Mouse (Mus musculus): ENCODE measurements around the gene Kbtbd3. TPM values are rescaled to one million over a fixed set of nuclear protein-coding genes. Genes with fewer than 3 reads are reported as not detected.

Gene Kbtbd3
- polyA plus RNA-seq, 2 experiments, result 3.1 to 7.1 TPM

DNA sequence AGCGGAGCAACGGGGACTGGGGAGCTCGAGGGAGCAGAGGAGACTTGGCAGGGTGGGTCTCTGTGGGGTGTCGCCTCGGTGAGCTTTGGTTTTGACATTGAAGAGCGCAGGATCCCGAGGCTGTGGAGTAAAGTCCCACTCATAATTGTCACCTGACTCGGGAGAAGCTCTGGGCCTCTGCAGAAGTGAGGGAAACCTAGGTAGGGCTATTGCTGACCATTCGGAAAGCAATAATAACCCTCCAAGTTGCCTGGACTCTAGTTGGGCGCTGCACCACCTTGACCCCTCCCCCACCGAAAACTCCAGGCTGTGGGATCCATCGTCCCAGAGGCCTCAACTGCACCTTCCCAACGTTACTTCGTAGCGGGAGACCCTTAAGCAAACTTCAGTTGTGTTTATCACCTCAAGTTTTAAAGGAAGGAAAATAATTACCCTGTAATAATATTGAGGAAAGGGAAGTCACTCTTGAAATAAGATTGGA lies 67.0 kb downstream of the Kbtbd3 start:
- peak overlapping the region; percentile 65 for H3K4me2 ChIP-seq (replicated peaks; ENCODE audit: low read depth, low read length, severe bottlenecking)
- ATAC-seq (ENCODE audit: low FRiP score, low read depth), result peak; percentile 38

More for the DNA sequence above, 67.0 kb downstream of the Kbtbd3 start:
- H3K9me3 ChIP-seq (ENCODE audit: control insufficient read depth, low read length), result no peaks in the 10 kb centered on the region
- no peak for TF ChIP-seq POLR2A (IDR thresholded peaks at IDR 0.05; ENCODE audit: borderline replicate concordance, extremely low read depth, insufficient read depth, insufficient read length)
- peak overlapping the region; percentile 74 for H3K4me3 ChIP-seq (replicated peaks; ENCODE audit: low read length)
- H3K9ac ChIP-seq (ENCODE audit: low read depth, low read length, severe bottlenecking), result peak overlapping the region; percentile 75
- H3K4me1 ChIP-seq (ENCODE audit: control insufficient read depth, insufficient read depth, low read length), result peaks cover 3% of the 10 kb centered on the region; the same call in 1 of the 2 replicates
- 0 out of 2 replicates have a peak overlapping the region, but pooled peaks have one; percentile 64 for H3K27ac ChIP-seq (replicated peaks; ENCODE audit: low read depth, low read length)
- no peaks in the 10 kb centered on the region for H3K27me3 ChIP-seq (ENCODE audit: control insufficient read depth, insufficient read depth, low read length)
- no peak for DNase-seq (ENCODE audit: low spot score)
- 0% methylated on average over 15 of the region's 15 CpGs for WGBS
- H3K36me3 ChIP-seq (ENCODE audit: control insufficient read depth, insufficient read depth, low read length), result peaks cover 3% of the 10 kb centered on the region; the same call in 1 of the 2 replicates

Small RNA genes within 50 kb of the gene (microRNA-seq; reads per million reads assigned to microRNA genes)
- not detected for gene Gm22195
- gene Gm23992, result not detected

Other genes starting within 250 kb of the Kbtbd3 start
- gene Aasdhppt, start 362 bp upstream of the Kbtbd3 start, polyA plus RNA-seq (2012; rRNA removed), result 11.1 and 11.7 TPM in 2 replicates
- gene Aasdhppt, start 362 bp upstream of the Kbtbd3 start, polyA plus RNA-seq (2014; fragmentation: Nextera tagmentation; extraction: Ambion mirVana), result 32.3 and 36.3 TPM in 2 replicates
- gene Msantd4, start 66.7 kb downstream of the Kbtbd3 start, polyA plus RNA-seq (2012; rRNA removed), result 16.5 and 21.7 TPM in 2 replicates
- 36.4 and 44.1 TPM in 2 replicates for gene Msantd4, start 66.7 kb downstream of the Kbtbd3 start, polyA plus RNA-seq (2014; fragmentation: Nextera tagmentation; extraction: Ambion mirVana)